Mouse (Mus musculus): ENCODE measurements around the gene Atpaf1. TPM values are rescaled to one million over a fixed set of nuclear protein-coding genes. Genes with fewer than 3 reads are reported as not detected.

Atpaf1 gene
- 20.0 and 28.1 TPM in 2 replicates for total RNA-seq (2014; rRNA removed)
- 43.5 and 49.9 TPM in 2 replicates for polyA plus RNA-seq (2015; fragmentation: Nextera tagmentation; extraction: Ambion mirVana)

DNA sequence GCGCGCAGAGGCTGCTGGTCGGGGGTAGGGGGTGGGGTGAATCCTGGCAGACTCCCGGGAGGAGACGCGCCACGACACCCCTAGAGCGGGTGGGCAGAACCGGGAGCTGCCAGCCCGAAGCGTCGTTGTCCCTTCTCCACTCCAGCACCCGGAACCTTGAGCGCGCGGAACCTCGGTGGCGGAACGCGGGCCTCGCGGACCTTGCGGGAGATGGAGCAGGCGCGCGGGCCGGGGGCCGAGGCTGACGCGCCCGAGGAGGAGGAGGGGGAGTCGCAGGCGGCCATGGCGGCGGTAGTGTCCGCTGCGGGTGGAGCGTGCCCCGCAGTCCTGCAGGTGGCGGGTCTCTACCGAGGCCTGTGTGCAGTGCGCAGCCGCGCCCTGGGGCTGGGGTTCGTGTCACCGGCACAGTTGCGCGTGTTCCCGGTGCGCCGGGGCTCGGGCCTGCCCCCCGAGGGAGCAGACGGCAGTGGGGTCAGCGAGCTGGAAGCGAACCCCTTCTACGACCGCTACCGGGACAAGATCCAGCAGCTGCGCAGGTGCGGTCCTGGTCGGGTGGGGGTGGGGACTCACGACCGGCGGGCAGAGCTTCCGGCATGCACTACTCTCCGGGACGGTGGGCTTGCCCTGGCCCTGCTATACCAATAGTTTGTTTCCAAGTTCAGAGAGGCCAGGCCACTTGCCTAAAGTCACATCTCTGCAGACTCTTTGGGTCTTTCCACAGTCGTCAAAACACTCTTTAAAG, at the start of gene Atpaf1:
Gene Atpaf1 (plus strand): TSS at position 44 of the 742 bp plus-strand sequence.
- TF ChIP-seq CTCF (IDR thresholded peaks at IDR 0.05; ENCODE audit: low read depth): peak; percentile 29
- ATAC-seq (peak; percentile 94), DNase-seq (ENCODE audit: low spot score) (peak; percentile 86)

DNA sequence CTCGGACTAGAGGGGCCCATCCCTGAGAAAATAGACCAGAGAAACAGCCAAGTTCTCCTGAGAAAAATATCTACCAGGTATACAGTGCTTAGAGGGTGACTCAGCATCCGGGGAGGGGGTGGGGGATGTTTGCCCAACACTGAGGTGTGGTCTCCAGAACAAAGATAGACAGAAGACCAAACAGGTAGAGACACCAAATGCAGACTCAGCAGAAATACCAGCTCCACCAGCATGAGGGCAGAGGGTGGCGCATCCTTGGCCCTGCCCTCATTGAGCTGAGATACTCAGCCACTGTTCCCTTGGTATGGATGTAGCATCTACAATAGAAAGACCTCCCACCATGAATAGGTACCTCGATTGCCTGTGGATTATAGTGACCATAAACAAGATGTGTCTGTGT, 49.7 kb upstream of the Atpaf1 start:
- H3K4me2 ChIP-seq (ENCODE audit: low read depth, low read length): no peak overlapping the region
- H3K27ac ChIP-seq: no peak overlapping the region
- peaks cover 4% of the 10 kb centered on the region; the same call in 1 of the 2 replicates for H3K27me3 ChIP-seq (ENCODE audit: insufficient read depth, low read length)
- 67% methylated on average over 4 of the region's 4 CpGs for whole genome bisulfite sequencing
- no peaks in the 10 kb centered on the region for H3K9me3 ChIP-seq (ENCODE audit: low read length)
- no peak for ATAC-seq
- H3K9ac ChIP-seq (replicated peaks; ENCODE audit: low read length): no peak overlapping the region
- H3K4me3 ChIP-seq (ENCODE audit: low read length): no peak overlapping the region
- H3K36me3 ChIP-seq (ENCODE audit: insufficient read depth, low read length): no peaks in the 10 kb centered on the region
- DNase-seq (ENCODE audit: low spot score): no peak
- no peak for TF ChIP-seq CTCF (IDR thresholded peaks at IDR 0.05; ENCODE audit: low read depth)
- no peaks in the 10 kb centered on the region; the same call in 1 of the 2 replicates for H3K4me1 ChIP-seq (ENCODE audit: insufficient read depth, low read length)

More for the DNA sequence above, at the start of gene Atpaf1:
- Histone ChIP-seq H3K9ac (replicated peaks; ENCODE audit: low read length) (peak within 1 kb of the TSS; percentile 79), H3K4me2 (ENCODE audit: low read depth, low read length) (peak within 1 kb of the TSS; percentile 71), H3K4me3 (ENCODE audit: low read length) (peak within 1 kb of the TSS; percentile 77), H3K4me1 (ENCODE audit: insufficient read depth, low read length) (peaks cover 8% of the 10 kb centered on the region; the same call in 1 of the 2 replicates), H3K27ac (peak within 1 kb of the TSS; percentile 76), H3K36me3 (ENCODE audit: insufficient read depth, low read length) (peaks cover 4% of the 10 kb centered on the region; the same call in 1 of the 2 replicates), H3K9me3 (ENCODE audit: low read length) (no peaks in the 10 kb centered on the region), H3K27me3 (ENCODE audit: insufficient read depth, low read length) (no peaks in the 10 kb centered on the region)
- under 1% methylated on average over 66 of the region's 69 CpGs for WGBS

DNA sequence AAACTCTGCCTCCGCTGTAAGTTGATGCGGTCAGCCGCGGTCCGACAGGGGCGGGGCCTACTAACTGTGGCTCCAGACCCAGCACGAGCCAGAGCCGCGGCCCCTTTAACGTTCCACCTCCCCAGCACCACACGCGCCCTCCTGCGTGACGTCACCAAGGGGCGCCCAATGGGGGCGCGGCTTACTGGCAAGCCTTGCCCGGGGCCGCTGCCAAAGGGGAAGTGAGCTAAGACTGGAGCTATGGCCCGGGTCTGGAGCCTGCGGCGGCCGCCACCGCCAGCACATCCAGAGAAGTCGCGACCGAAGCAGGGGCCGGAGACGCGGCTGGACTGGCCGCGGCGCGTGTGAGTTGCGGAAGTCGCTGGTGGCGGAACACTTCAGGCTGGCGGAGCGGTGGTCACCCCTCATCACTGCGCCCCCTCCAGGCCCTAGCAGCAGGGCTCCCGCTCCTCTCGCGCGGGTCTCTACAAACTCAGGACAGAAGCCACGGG, 47.0 kb upstream of the Atpaf1 start, which contains the start of gene Efcab14:
Gene Efcab14 (plus strand): TSS at position 194 of the 491 bp plus-strand sequence.
- Histone ChIP-seq H3K4me3 (ENCODE audit: low read length) (peak within 1 kb of the TSS; percentile 76), H3K9me3 (ENCODE audit: low read length) (no peaks in the 10 kb centered on the region), H3K36me3 (ENCODE audit: insufficient read depth, low read length) (peaks cover 6% of the 10 kb centered on the region), H3K27me3 (ENCODE audit: insufficient read depth, low read length) (no peaks in the 10 kb centered on the region), H3K4me1 (ENCODE audit: insufficient read depth, low read length) (no peaks in the 10 kb centered on the region; the same call in 1 of the 2 replicates), H3K4me2 (ENCODE audit: low read depth, low read length) (peak within 1 kb of the TSS; percentile 61), H3K9ac (replicated peaks; ENCODE audit: low read length) (peak within 1 kb of the TSS; percentile 77), H3K27ac (peak within 1 kb of the TSS; percentile 77)
- peak; percentile 99 for ATAC-seq
- peak; percentile 62 for TF ChIP-seq CTCF (IDR thresholded peaks at IDR 0.05; ENCODE audit: low read depth)
- under 1% methylated on average over 42 of the region's 45 CpGs for WGBS
- peak; percentile 99 for DNase-seq (ENCODE audit: low spot score)

DNA sequence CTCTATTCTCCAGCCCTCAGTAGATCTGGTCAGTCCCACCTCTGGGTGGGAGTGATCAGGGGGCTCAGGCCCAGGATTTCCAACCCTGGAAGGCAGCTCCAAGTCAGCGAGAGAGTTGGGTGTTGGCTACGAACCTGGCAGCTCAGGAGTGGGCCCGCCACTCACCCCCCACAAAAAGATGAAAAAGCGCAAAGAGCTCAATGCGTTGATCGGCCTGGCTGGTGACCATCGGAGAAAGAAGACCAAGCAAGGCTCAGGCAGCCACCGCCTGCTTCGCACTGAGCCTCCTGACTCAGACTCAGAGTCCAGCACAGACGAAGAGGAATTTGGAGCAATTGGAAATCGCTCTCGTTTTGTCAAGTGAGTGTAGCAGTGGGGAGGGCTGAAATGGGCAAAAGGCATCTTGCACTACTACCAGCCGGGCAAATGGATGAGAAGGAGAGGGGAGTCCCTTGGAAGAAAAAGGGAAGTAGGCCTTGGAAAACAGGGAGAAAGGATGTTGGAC, 46.1 kb upstream of the Atpaf1 start:
- Histone ChIP-seq H3K27me3 (ENCODE audit: insufficient read depth, low read length) (no peaks in the 10 kb centered on the region), H3K9me3 (ENCODE audit: low read length) (no peaks in the 10 kb centered on the region), H3K36me3 (ENCODE audit: insufficient read depth, low read length) (peaks cover 7% of the 10 kb centered on the region), H3K27ac (no peak overlapping the region), H3K4me2 (ENCODE audit: low read depth, low read length) (peak overlapping the region; percentile 61), H3K4me3 (ENCODE audit: low read length) (peak overlapping the region; percentile 76), H3K9ac (replicated peaks; ENCODE audit: low read length) (peak overlapping the region; percentile 77), H3K4me1 (ENCODE audit: insufficient read depth, low read length) (no peaks in the 10 kb centered on the region; the same call in 1 of the 2 replicates)
- TF ChIP-seq CTCF (IDR thresholded peaks at IDR 0.05; ENCODE audit: low read depth): no peak
- WGBS: 51% methylated on average over 13 of the region's 13 CpGs
- DNase-seq (ENCODE audit: low spot score) (no peak), ATAC-seq (no peak)

DNA sequence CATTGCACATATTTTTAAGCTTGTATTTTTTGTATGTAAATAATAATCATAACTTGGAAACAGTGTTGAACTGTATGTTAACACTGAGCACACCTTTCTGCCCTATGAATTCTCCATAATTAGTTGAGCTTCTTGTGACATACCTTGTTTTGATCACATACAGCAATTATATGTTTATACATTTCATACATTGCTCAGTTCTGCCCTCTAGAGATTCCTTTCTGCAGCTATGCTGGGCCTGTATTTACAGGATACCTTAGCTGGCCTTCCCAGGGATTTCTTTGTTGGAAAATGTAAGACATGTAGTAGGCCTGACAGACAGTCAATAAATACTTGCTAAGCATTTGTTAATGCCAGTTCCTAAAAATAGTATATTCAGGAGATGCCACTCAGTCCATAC, 42.0 kb upstream of the Atpaf1 start:
- H3K4me3 ChIP-seq (ENCODE audit: low read length): no peak overlapping the region
- H3K27ac ChIP-seq: no peak overlapping the region
- DNase-seq (ENCODE audit: low spot score) (no peak), ATAC-seq (no peak)
- H3K9ac ChIP-seq (replicated peaks; ENCODE audit: low read length): no peak overlapping the region
- H3K4me1 ChIP-seq (ENCODE audit: insufficient read depth, low read length): no peaks in the 10 kb centered on the region; the same call in 1 of the 2 replicates
- no peaks in the 10 kb centered on the region for H3K9me3 ChIP-seq (ENCODE audit: low read length)
- H3K27me3 ChIP-seq (ENCODE audit: insufficient read depth, low read length): no peaks in the 10 kb centered on the region
- no peak overlapping the region for H3K4me2 ChIP-seq (ENCODE audit: low read depth, low read length)
- peaks cover 17% of the 10 kb centered on the region for H3K36me3 ChIP-seq (ENCODE audit: insufficient read depth, low read length)
- no peak; the same call in 1 of the 2 replicates for TF ChIP-seq CTCF (IDR thresholded peaks at IDR 0.05; ENCODE audit: low read depth)

DNA sequence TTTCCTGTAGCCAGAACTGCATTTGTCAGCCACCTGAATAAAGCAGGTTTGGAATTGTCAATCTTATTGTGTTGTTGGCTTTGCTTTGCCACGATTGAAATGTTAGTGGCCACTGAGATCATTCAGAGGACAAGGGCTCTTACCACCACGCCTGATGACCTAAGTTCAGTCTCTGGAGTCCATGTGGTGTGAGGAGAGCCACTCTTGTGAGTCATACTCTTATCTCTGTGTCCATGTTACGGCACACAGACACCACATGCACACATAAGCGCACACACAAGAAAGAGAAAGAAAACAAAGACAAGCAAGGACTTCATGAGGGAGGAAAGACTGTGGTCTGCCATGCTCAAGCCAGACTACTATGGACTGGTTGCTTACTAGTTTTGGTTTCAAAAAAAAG, 41.5 kb upstream of the Atpaf1 start:
- no peaks in the 10 kb centered on the region for H3K27me3 ChIP-seq (ENCODE audit: insufficient read depth, low read length)
- no peaks in the 10 kb centered on the region for H3K9me3 ChIP-seq (ENCODE audit: low read length)
- no peak overlapping the region for H3K4me3 ChIP-seq (ENCODE audit: low read length)
- H3K36me3 ChIP-seq (ENCODE audit: insufficient read depth, low read length): peaks cover 19% of the 10 kb centered on the region
- no peak overlapping the region for H3K9ac ChIP-seq (replicated peaks; ENCODE audit: low read length)
- WGBS: 90% methylated on average over 4 of the region's 4 CpGs
- ATAC-seq (no peak), DNase-seq (ENCODE audit: low spot score) (no peak)
- TF ChIP-seq CTCF (IDR thresholded peaks at IDR 0.05; ENCODE audit: low read depth): no peak
- H3K27ac ChIP-seq: no peak overlapping the region
- no peak overlapping the region for H3K4me2 ChIP-seq (ENCODE audit: low read depth, low read length)
- H3K4me1 ChIP-seq (ENCODE audit: insufficient read depth, low read length): no peaks in the 10 kb centered on the region; the same call in 1 of the 2 replicates
